Mouse (Mus musculus): Measurements from ENCODE around the gene Mesp1. TPM values are rescaled to one million over a fixed set of nuclear protein-coding genes. Genes with fewer than 3 reads are reported as not detected.

Gene Mesp1
- 0.72 and 0.94 TPM in 2 replicates for polyA plus RNA-seq (2012; rRNA removed)

DNA sequence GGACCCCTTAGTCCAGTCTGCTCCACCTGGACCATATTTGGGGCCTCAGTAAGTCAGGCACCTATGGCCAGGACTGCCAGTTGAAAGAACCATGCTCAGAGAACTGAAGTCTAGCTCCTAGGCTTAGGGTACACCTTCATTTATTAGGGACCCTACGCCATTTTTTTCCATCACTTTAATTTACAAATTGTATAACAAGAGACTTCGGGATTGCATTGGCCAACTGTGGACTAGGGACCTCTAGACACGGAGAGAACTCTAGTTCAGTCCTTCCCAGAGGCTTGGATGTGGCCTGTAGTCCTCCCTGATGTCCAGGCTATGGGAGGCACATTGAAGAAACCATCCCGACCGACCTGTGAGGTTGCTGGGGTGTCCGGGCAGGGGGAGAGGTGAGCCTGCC, at the start of gene Mesp1:
TSS of gene Mesp1 (minus strand) at position 101 of the 400 bp plus-strand sequence.

DNA sequence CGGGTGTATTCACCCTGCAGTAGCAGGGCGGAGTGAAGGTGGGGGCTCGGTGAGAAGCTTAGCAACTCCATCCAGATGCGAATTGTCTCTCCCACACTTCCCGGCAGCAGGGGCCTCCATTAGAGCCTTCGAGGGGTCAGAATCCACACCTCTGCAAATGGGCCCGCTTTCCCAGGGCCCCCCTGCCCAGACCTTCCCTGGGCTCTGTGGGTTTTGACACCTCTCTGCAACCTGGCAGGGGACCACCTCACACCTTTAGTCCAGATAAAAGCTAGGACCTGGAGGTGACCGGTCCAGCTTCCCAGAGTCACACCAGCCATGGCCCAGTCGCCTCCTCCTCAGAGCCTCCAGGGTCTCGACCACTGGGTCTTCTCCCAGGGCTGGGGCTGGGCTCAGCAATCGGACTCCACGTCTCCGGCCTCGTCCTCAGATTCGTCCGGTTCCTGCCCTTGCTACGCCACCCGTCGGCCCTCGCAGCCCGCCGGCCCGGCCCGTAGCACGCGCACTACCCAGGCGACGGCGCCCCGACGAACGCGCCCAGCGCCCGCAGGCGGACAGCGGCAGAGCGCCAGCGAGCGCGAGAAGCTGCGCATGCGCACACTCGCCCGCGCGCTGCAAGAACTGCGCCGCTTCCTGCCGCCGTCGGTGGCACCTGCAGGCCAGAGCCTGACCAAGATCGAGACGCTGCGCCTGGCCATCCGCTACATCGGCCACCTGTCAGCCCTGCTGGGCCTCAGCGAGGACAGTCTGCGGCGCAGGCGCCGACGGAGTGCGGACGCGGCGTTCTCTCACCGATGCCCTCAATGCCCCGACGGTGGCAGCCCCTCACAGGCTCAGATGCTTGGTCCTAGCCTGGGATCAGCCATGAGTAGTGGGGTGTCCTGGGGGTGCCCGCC, 17.3 kb upstream of the Mesp1 start, which contains the start of gene Mesp2:
TSS of gene Mesp2 (plus strand) at position 117 of the 896 bp plus-strand sequence.

DNA sequence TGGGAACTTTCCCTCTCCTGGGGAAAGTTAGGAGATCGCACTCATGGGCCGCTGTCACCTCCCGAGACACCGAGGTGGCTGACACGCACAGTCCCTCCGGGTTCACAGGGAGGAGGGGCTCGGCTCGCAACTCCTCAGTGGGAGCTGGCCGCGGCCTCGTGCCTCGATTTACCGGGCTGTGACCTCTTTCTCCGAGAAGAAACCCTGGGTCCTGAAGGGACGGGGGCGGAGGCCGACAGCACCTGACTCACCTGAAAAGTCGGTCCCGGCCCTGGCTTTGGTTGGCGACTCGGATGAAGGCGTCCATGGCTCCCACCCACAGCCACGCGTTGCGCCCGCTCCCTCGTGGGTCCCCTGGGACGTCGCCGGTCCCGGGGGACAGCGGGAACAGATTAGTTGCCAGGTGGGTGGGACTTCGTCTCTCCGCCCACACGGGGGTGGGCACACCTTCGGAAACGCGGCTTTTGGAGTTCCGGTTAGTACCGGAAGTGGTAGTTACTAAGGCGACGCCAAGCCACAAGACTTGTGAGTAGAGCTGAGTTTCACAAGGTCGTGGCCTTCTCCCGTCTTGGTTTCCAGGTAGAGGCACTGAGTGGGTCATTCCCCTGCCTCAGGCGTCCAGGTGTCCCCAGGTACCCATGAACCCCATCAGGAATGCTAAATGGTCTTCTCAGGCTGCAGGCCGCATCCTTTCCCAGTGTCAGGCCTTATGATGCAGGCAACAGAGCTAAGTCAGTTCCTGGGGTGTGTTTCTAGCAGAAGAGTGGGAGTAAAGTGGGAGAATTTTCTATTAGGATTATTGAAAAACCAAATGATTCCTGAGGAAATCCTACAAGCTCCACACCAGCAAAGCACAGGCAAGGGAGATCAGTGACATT, 50.7 kb downstream of the Mesp1 start, which contains the start of the genes Pex11a and Wdr93:
TSS of gene Pex11a (minus strand) at position 473 of the 878 bp plus-strand sequence.
TSS of gene Wdr93 (plus strand) at position 505 of the 878 bp plus-strand sequence.

Other genes starting within 250 kb of the Mesp1 start
- gene Rhcg, start 176.1 kb downstream of the Mesp1 start, polyA plus RNA-seq (2012; rRNA removed), result 0.38 and 0.97 TPM in 2 replicates
- 2.1 and 2.7 TPM in 2 replicates for gene Ticrr, start 133.6 kb downstream of the Mesp1 start, polyA plus RNA-seq (2012; rRNA removed)
- 9.6 and 11.7 TPM in 2 replicates for gene Kif7, start 78.1 kb downstream of the Mesp1 start, polyA plus RNA-seq (2012; rRNA removed)
- 212 and 249 TPM in 2 replicates for gene Plin1, start 60.9 kb downstream of the Mesp1 start, polyA plus RNA-seq (2012; rRNA removed)
- 15.5 and 19.2 TPM in 2 replicates for gene Pex11a, start 50.7 kb downstream of the Mesp1 start, polyA plus RNA-seq (2012; rRNA removed)
- gene Wdr93, start 50.6 kb downstream of the Mesp1 start, polyA plus RNA-seq (2012; rRNA removed), result 1.8 and 2.0 TPM in 2 replicates
- gene Mesp2, start 16.9 kb upstream of the Mesp1 start, polyA plus RNA-seq (2012; rRNA removed), result 5.6 and 7.9 TPM in 2 replicates
- 105 and 126 TPM in 2 replicates for gene Anpep, start 67.3 kb upstream of the Mesp1 start, polyA plus RNA-seq (2012; rRNA removed)
- gene Ap3s2, start 126.9 kb upstream of the Mesp1 start, polyA plus RNA-seq (2012; rRNA removed), result 19.2 and 20.1 TPM in 2 replicates
- gene Arpin, start 141.6 kb upstream of the Mesp1 start, polyA plus RNA-seq (2012; rRNA removed), result 14.4 and 15.1 TPM in 2 replicates
- gene Zfp710, start 231.0 kb upstream of the Mesp1 start, polyA plus RNA-seq (2012; rRNA removed), result 35.9 and 41.9 TPM in 2 replicates